Mouse (Mus musculus): ENCODE results near the gene Tas1r2. TPM values are rescaled to one million over a fixed set of nuclear protein-coding genes. Genes with fewer than 3 reads are reported as not detected.

The Tas1r2 gene
- total RNA-seq, 2 experiments from 2014 or later, result not detected

- DNase-seq (ENCODE audit: low spot score in 2 of 2), result no peak
- intact Hi-C loops (cut with DNase I), result no loop called here
Observed at GRCm38 (mm10) chr4:139693315-139693714, 40.0 kb downstream of the Tas1r2 start.

GRCm38 (mm10) chr4:139697755-139698154 is 44.4 kb downstream of the Tas1r2 start:
- DNase-seq (ENCODE audit: low spot score in 2 of 2), result no peak
- intact Hi-C loops (cut with DNase I), result no loop called here

GRCm38 (mm10) chr4:139698602-139699001 is 45.3 kb downstream of the Tas1r2 start:
- intact Hi-C loops (cut with DNase I), result no loop called here
- no peak for DNase-seq (ENCODE audit: low spot score in 2 of 2)

- no peak for DNase-seq (ENCODE audit: low spot score in 2 of 2)
- intact Hi-C loops (cut with DNase I), result no loop called here
Observed at GRCm38 (mm10) chr4:139702914-139703313, 49.6 kb downstream of the Tas1r2 start.

GRCm38 (mm10) chr4:139703468-139703867 is 50.1 kb downstream of the Tas1r2 start:
- no peak for DNase-seq (ENCODE audit: low spot score in 2 of 2)
- intact Hi-C loops (cut with DNase I), result no loop called here

GRCm38 (mm10) chr4:139705986-139706385 is 52.6 kb downstream of the Tas1r2 start:
- intact Hi-C loops (cut with DNase I), result no loop called here
- no peak for DNase-seq (ENCODE audit: low spot score in 2 of 2)

GRCm38 (mm10) chr4:139710467-139711334 is 57.4 kb downstream of the Tas1r2 start:
- no peak for DNase-seq (ENCODE audit: low spot score in 2 of 2)
- intact Hi-C loops (cut with DNase I), result no loop called here

GRCm38 (mm10) chr4:139715241-139715932 is 62.0 kb downstream of the Tas1r2 start:
- no peak for DNase-seq (ENCODE audit: low spot score in 2 of 2)
- intact Hi-C loops (cut with DNase I), result no loop called here

- peak; percentile 29 to 63 for DNase-seq (ENCODE audit: low spot score in 2 of 2)
- intact Hi-C loops (cut with DNase I), result no loop called here
Observed at GRCm38 (mm10) chr4:139716477-139717169, 63.3 kb downstream of the Tas1r2 start.

GRCm38 (mm10) chr4:139718978-139719377 is 65.6 kb downstream of the Tas1r2 start:
- intact Hi-C loops (cut with DNase I), result no loop called here
- DNase-seq (ENCODE audit: low spot score in 2 of 2), result no peak

Small RNA genes lying within 50 kb of the gene (microRNA-seq; reads per million reads assigned to microRNA genes)
- gene Mir7020, result 1.7 to 2.1 reads per million in 2 experiments

Other genes starting within 250 kb of the Tas1r2 start
- gene Iffo2, start 123.0 kb upstream of the Tas1r2 start, total RNA-seq (2021), result 10 to 100 TPM; 17.2 to 19.6 TPM
- gene Gm21969, start 50.4 kb upstream of the Tas1r2 start, total RNA-seq (2021), result not detected
- gene Aldh4a1, start 30.7 kb upstream of the Tas1r2 start, total RNA-seq (2021), result 10 to 100 TPM; 17.4 to 18.1 TPM
- not detected for gene Pax7, start 180.0 kb downstream of the Tas1r2 start, total RNA-seq (2021)

Data from left cerebral cortex, postnatal 14 days (tissue).